Mouse (Mus musculus) CD8-positive naive resting alpha-beta T cell, adult 2 months (primary cell): ENCODE data around the gene Arpp19.
A peak's percentile ranks its signal among the peaks of the same experiment; 100 is the strongest.

Experiments used
- DNase-seq, 2 experiments: peaks; one replicate each; pipeline ENCODE4 v3.0.0; 2022; ENCODE audit warnings: low read depth in 2 of 2, low spot score in 2 of 2

Arpp19 gene

DNA sequence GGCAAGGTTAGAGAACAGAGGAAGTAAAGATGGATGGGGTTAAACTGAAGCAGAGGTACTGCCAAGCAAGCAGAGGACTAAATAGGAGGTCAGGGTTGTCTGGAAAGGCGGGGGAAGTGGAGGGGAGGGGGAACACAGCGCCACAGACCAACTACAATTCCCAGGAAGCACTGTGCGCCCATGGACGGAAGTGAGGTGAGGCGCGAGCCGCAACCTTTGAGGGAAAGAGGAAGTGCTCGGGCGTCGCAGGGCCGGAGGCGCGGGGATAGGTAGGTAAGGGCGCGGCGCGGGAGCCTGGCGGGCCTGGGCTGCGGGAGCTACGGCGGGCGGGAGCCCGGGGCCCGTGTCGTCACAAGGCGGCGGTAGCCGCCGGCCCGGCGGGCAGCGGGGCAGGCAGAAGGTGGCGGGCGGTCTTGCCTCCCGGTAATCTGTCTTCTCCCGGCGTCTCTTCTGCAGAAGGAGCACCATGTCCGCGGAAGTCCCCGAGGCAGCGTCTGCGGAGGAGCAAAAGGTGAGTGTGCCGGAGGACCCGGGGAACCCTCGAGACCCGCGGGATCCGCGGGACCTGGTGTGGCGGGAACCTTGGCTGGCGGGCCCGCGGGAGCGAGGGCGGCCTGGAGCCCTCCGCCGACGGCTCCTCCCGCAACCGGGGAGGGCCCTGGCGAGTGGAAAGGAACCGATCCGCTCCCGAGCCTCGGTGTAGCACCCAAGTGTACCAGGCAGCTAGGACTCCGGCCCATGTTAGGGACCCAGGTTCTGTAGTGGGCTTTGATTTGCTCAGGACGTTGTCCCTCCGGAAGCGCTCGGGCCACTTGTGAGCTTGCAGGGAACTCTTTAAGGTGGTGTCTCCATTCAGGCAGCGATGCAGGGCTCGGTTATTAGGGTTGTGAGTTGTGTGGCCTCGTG is at the start of gene Arpp19:
Arpp19 (plus strand) TSS at position 164 of the 906 bp plus-strand sequence.
- peak; percentile 64 to 69 for DNase-seq

GRCm38 (mm10) chr9:74988893-74989460 is 48.4 kb upstream of the Arpp19 start:
- DNase-seq = no peak

DNA sequence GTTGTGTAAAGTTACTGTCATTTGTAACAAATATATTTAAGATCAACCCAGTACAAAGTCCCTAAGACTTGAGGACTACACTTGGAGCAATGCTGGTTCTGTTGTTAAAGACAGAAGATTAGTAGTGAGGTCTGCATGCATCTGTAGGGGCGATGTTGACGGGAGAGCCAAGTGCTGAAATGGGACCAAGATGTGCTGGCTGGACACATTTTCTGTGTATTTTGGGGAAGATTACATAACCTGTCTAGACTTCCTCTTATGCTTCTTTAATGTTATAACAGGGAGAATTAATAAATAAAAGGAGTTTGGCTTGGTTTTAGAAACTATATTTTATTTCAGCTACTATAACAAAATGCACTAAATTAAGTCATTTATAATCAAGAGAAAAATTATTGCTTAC is 47.4 kb upstream of the Arpp19 start:
- DNase-seq = no peak

GRCm38 (mm10) chr9:74994611-74995257 is 42.7 kb upstream of the Arpp19 start:
- DNase-seq = no peak

- no peak for DNase-seq
Measured at GRCm38 (mm10) chr9:74996349-74996748, 41.1 kb upstream of the Arpp19 start.

DNA sequence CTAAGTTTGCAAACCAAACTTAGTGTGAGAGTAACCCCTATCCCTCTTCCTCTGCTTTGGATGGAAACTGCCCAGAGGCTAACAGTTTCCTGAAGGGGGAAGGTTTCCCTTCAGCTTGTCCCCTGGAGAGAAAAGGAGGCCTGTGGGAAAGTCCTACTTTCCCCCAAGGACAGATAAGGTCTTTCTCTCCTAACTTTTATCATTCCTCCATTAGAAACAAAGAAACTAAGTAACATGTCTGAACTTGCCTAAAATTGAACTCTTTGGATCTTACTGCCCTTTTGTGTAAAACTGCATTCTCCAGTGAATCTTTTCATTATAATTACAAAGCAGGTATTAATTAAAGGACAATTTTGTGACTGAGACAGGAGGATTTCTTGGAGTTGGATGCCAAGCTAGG is 39.4 kb upstream of the Arpp19 start:
- no peak for DNase-seq

DNA sequence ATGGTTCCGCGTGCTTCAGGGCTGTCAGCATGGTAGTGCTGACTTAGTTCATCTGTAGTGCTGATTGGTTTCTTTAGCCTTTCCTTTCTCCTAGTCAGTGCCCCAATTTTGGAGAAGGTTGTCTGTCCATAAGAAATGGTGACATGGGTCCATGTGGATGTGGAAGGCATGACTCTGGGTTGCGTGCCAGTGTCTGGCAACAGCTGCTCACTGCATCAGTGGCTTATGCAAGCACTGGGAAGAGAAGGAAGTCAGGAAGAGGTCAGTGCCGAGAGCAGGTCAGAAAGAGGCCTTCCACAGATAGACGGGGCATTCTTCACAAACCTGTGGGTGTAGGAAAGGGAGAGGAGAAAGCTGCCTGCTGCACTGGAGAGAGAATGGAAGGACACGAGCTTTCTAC is 36.4 kb upstream of the Arpp19 start:
- no peak for DNase-seq

DNA sequence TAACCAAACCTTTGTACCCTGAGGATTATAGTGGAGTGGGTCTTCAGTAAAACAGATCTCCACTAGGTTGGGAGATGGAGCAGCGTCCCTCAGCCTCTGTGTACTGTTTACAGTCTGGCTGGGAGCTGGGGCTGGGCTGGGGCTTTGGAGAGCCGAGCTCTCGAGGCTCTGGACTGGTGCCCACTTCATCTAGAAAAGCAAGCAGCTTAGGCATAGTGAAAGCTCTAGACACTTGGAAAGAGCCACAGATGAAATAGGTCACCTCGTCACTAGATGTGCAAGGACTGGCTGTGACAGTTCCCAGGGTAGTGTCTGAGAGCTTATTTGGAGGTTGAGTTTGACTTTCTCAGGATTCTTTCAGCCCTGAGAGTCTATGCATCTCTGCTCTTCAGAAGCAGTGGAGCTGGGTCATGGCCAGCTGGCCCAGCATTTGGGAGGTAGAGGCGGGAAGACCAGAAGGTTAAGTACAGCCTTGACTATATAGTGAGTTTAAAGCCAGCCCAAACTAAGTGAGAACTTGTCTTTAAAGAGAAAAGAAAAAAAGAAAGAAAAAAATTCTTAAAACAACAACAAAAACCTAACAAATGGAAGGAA is 35.7 kb upstream of the Arpp19 start:
- no peak for DNase-seq

DNA sequence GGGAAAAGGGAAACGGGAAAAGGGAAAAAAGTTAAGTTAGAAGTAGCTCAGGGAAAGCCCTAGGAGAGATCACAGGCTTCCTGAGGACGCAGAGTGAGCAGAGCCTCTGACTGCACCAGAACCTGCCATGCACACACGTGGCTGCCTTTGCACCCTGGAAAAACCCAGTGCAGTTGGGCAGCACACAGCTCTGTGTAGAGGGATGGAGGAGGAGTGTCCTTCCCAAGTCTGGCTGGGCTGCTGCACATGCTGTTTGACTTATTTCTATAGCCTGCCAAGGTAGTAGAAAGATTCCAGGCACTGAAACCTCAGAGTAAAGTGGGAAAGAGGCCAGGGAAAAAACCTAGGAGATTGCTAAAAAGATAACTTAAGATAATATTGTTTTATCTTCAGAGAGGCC is 35.2 kb upstream of the Arpp19 start:
- no peak for DNase-seq

GRCm38 (mm10) chr9:75004203-75004602 is 33.2 kb upstream of the Arpp19 start:
- no peak for DNase-seq

DNA sequence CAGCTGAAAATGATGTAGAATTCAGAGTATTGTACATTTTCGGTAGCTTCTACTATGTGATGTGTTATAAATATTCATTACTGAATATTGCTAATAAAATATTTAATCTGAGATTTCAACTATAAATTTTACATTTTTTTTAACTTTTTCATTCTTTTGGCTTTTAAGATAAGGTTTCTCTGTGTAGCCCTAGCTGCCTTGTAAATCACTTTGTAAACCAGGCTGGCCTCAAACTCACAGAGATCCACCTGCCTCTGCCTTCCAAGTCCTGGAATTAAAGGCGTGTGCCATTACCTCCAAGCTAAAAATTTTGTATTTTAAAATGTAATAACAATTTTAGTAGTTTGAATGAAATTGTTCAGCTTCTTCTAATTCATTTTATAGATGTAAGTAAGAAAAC is 20.8 kb upstream of the Arpp19 start:
- DNase-seq = no peak

- DNase-seq = no peak
Measured at GRCm38 (mm10) chr9:75019181-75019580, 18.2 kb upstream of the Arpp19 start.

- no peak for DNase-seq
Measured at GRCm38 (mm10) chr9:75019592-75019991, 17.8 kb upstream of the Arpp19 start.

- no peak for DNase-seq
Measured at GRCm38 (mm10) chr9:75020561-75020960, 16.9 kb upstream of the Arpp19 start.

- DNase-seq = no peak
Measured at GRCm38 (mm10) chr9:75022546-75022945, 14.9 kb upstream of the Arpp19 start.

DNA sequence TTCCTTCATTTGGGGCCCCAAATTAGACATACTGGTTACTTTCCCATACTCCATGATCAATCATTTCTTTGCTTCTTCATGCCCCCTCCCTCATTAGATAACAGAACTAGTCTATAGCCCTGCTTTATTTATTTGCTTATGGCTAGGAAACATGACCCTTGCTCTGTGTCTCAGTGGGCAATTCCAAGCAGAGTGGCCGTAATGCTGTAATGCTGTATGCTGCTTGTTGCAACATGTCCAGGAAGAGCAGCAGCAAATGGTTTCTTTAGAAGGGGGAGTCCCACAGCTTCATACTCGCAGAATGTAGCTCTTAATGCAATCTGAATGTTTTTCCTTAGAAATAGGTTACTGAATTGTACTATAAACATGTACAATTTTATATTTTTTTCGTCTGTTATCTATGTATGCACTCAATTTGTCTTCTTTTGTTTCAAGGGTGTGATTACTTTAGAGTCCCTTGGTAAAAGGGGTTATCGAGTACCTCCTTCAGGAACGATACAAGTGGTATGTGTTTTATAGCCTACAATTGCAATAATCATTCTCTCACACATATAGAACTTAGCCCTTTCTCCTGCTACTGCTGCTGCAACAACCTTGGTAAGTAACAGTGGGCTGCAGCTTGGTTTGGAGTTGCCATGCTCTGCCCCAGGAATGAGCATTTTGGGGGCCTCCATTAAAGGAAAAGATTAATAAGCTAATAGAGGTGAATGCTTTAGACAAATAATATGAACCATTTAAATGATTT is 14.1 kb upstream of the Arpp19 start:
- no peak for DNase-seq

GRCm38 (mm10) chr9:75024089-75024488 is 13.3 kb upstream of the Arpp19 start:
- DNase-seq = no peak

DNA sequence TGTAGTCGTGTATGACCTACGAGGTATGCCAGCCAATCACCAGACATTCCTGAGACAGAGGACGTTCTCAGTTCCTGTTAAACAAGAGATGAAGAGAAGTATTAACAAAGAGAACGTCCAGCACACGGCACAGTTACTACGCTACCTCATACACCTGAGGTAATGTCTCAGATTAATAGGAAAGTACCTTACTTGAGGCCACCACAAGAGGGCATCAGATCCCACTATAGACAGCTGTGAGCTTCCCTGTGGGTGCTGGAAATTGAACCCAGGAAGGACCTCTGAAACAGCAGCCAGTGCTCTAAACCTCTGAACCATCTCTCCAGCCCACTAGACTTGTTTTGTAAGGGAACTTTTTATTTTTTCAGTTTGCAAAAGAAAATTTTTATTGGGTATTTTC is 11.7 kb upstream of the Arpp19 start:
- no peak for DNase-seq

- no peak for DNase-seq
Measured at GRCm38 (mm10) chr9:75032408-75032807, 5.0 kb upstream of the Arpp19 start.

GRCm38 (mm10) chr9:75033141-75033540 is 4.3 kb upstream of the Arpp19 start:
- no peak for DNase-seq

- DNase-seq = no peak
Measured at GRCm38 (mm10) chr9:75034691-75035090, 2.7 kb upstream of the Arpp19 start.
